Mouse (Mus musculus) inflammation-experienced regulatory T-cells, adult 6 months (primary cell): ENCODE data around the gene Ttll6. TPM values are rescaled to one million over a fixed set of nuclear protein-coding genes. Genes with fewer than 3 reads are reported as not detected.

Experiments used
- ATAC-seq: one replicate; pipeline ENCODE4 v1.8.0; 2017
- polyA plus RNA-seq, 3 experiments: library from polyadenylated mRNA; unstranded; fragments of 100-300 nt; shearing (Covaris generic); gene quantifications; one replicate each; pipeline ENCODE4 v1.2.1; 2017

Ttll6 gene
- polyA plus RNA-seq, 3 experiments from 2014 or later = not detected

- no peak for ATAC-seq
Observed at GRCm38 (mm10) chr11:96169016-96169415, 35.4 kb downstream of the Ttll6 start.

DNA sequence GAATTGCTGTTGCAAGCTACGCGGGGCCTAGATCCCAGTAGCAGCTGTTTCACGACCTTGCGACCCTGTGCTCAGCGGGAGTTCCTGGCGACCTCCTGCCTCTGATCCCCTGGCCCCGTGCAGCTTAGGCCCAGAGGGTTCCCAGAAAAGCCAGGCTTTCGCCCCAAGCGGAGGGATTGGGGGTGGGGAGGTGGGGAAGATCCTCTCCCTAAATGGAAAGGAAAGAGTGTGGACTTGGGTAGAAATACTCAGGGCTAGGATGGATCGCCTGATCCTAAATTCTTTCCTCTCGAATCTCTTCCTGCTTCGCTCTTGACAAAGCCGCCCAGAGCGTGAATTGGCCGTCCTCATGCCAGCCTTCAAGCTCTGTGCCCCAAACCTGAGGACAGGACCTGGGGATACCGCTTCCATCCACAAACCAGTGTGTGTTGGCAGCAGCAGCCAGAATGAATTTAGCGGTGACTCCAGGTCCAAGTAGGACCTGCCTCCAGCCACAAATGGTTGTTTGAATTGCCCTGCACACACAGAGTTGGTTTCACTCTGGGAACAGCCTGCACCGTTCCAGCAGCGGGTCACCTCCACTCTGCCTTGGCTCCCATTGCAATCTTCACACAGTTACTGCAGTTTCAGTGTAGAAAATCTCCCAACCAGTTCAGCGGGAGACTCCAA, 37.3 kb downstream of the Ttll6 start:
- ATAC-seq = no peak

DNA sequence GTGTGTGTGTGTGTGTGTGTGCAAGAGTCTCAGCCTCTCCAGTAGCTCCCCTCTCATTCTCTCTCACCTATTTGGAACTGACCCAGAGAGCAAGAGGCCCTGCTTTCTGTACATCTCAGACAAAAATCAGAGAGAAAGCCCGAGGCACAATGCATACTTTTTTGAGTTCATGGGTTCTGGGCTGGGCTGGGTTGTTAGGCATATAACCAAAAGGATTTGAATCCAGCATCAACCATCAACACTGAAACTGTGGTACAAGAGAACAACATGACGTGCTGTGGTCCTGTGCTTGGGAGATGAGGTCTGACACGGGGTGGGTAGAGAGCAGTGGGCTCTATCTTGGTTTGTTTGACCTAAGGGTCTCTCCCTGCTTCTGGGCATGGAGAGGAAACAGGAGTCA, 38.0 kb downstream of the Ttll6 start:
- no peak for ATAC-seq

DNA sequence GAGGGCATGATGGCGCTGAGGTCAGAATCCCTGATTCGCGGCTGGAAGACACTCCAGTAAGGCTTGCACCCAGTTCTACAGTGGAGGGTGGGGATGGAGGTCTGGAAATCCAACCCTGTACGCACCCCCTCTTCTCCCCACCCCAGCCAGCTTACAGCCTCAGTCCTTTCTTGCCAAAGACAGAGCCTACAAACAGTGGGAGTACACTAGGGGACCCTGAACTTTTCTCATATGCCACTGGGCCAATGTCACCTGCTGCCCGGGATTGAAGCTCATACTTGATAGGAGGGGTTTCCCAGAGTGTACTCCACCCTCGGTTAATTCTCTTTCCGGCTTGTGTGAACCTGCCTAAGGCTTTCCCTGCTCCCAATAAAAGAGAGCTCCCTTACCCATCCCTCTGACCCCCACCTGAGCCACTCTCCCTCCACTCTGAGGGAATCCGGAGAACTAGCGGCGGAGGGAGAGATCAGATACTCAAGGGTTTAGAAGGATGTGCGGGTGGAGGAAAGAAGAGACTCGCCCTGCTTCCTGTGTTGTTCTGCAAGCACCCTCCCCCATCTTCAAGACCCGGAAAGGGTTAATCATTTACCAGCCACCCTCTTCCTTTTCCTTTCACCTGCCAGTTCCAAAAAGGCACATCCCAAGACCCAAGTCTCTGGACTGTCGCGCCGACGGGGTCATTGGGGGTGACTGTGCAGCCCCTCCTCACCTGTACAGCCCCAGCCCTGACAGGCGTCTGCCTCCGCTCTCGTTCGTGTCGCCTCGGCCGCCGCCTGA, 39.1 kb downstream of the Ttll6 start:
- ATAC-seq = no peak

- ATAC-seq = no peak
Observed at GRCm38 (mm10) chr11:96173288-96173840, 39.8 kb downstream of the Ttll6 start.

- ATAC-seq = no peak
Observed at GRCm38 (mm10) chr11:96174881-96175280, 41.3 kb downstream of the Ttll6 start.

DNA sequence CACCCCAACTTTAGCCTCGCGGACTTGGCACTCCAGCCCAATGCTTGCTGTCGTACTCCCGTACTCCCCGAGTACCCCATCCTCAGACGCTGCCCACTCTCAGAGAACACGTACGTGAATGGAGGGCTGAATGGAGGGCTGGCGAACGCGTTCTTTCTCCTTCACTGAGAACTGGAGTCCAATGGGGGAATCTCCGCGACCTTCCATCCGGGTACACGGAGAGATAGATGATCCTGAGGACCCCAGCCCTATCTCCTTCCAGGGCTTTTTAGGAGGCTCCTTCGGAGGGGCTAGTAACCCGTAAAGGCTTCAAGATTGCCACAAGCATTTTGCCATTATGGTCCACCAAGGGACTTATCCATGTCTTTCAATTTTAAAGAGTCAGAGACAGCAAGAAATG, 41.9 kb downstream of the Ttll6 start:
- no peak for ATAC-seq

GRCm38 (mm10) chr11:96175951-96176530, 42.5 kb downstream of the Ttll6 start:
- no peak for ATAC-seq

GRCm38 (mm10) chr11:96176841-96177240, 43.3 kb downstream of the Ttll6 start:
- ATAC-seq = no peak

DNA sequence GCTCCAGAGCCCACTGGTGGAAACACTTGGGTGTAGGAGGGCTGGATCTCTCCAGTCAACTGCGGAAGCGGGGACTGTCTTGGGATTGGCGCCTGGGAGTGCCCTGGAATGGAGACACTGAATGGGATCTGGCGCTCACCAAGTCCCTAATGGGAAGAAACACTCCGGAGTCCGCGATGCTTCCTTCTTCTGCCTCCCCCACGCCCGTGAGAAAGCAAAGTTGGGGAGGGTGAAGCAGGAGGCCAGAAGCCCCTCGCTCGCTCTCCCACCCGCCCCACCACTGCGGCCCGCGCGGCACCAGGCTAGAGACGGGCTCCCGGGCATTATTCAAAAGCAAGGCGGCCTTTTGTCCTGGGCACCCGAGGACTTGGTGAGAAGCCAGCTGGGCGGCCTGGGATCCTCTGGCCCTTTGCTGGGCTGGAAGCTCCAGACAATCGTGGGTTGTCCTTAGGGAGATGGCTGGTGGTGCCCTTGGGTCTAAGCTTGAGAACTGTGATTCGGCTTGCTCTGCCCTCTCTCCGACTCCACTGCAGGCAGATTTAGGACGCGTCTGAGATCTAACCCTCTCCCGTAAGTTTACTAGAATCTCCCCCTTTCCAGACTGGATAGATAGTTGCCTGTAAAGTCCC, 44.1 kb downstream of the Ttll6 start:
- no peak for ATAC-seq

GRCm38 (mm10) chr11:96178356-96178755, 44.8 kb downstream of the Ttll6 start:
- no peak for ATAC-seq

GRCm38 (mm10) chr11:96178911-96179503, 45.4 kb downstream of the Ttll6 start:
- no peak for ATAC-seq

DNA sequence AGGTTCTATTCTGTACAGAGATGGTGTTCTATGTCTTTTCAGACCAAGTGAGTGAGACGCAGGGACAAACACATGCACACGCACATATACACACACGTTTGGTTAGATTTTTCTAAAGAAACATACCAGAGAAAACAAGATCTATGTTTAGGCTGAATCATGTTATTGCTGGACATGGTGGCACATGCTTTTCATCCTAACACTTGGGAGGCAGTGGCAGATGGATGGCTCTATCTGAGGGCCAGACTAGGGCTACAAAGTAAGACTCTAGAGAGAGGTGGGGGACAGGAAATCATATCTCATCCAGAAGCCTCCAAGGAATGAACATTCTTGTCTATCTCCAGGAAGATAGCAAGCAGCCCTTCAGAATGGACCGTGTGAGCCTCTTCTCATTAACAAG, 47.5 kb downstream of the Ttll6 start:
- ATAC-seq = no peak

GRCm38 (mm10) chr11:96184233-96184632, 50.6 kb downstream of the Ttll6 start:
- no peak for ATAC-seq

DNA sequence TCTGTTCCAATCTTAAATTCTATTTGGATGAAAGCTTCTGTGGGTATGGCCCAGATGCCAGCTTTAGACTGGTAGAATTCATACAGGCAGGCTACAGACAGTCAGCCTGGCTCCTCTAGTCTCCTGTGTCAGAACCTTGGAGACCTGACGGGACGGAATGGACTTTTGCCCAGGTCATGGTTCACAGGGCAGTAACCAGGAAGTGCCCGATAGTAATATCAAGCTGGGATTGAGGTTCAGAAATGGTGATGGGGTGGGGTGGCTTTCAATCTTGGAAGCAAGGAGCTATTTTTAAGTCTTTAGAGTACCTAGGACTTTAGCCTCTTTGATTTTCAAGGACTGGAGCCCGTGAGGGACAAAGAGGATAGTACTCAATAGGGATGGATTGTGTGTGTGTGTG, 53.7 kb downstream of the Ttll6 start:
- no peak for ATAC-seq

DNA sequence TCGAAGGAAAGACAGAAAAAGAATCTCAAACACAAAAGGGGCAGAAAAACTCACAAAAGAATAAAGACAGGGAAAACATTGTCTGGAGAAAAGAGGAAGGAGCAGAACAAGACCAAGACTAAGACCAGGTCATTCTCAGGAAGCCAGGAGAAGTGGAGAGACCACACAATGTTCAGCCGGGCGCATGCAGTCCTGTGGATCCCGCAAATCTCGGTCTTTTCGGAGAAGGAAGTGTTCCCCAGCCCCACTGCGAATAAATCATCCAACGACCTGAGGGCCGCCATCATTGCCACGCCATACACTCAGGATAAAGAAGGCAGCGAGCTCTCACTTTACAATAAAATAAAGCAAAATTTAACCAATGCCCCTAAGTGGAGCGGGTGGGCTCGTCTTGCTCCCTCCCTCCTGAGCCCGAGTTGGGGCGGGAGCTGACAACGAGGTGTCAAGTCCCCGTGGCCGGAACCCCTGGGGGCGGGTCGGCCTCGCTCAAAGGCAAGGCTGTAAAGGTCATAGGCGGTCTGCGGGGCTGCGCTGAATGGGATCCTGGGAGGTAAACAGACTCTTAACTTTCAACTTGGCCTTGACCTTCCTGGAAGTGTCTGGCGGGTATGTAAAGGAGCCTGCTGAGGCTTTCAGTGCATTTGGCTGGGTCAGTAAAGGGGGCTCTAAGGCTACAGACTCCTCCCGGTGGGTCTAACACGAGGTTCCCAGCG, 56.4 kb downstream of the Ttll6 start:
- ATAC-seq = no peak

- ATAC-seq = no peak
Observed at GRCm38 (mm10) chr11:96191132-96191531, 57.5 kb downstream of the Ttll6 start.

GRCm38 (mm10) chr11:96193521-96194400, 60.2 kb downstream of the Ttll6 start, which contains the start of gene Hoxb13:
Gene Hoxb13, plus strand, starts transcription at chr11:96194316.
- no peak for ATAC-seq

- no peak for ATAC-seq
Observed at GRCm38 (mm10) chr11:96194401-96194710, 60.8 kb downstream of the Ttll6 start.

GRCm38 (mm10) chr11:96194961-96195640, 61.5 kb downstream of the Ttll6 start:
- no peak for ATAC-seq
